Mouse (Mus musculus): ENCODE results near the gene Uqcrc1. TPM values are rescaled to one million over a fixed set of nuclear protein-coding genes. Genes with fewer than 3 reads are reported as not detected.
A peak's percentile ranks its signal among the peaks of the same experiment; 100 is the strongest.

The Uqcrc1 gene
- polyA plus RNA-seq, 1 experiment from 2014 or later, result 412 TPM

DNA sequence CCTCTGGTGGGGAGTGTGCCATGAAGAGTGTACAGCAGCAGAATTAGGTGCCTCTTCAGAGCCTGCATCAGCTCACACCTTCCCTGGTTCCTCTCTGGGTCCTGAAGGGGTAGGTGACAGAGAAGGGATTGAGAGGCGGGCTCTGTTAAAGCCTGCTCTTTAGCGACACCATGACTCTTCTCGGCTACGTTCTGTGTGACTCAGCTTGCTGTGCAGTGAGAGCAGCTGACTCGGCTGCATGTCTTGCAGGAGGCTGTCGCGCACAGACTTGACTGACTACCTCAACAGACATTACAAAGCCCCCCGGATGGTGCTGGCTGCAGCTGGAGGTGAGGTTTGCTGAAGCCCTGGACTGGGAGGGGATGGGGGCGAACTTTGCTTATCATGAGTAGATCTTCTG, 8.7 kb downstream of the Uqcrc1 start:
- H3K4me3 ChIP-seq (ENCODE audit: low read depth, low read length), result no peak overlapping the region
- no peak overlapping the region for H3K27ac ChIP-seq (replicated peaks; ENCODE audit: low read depth, low read length)
- H3K4me1 ChIP-seq (ENCODE audit: control insufficient read depth, insufficient read depth, low read length), result peaks cover 3% of the 10 kb centered on the region; the same call in 1 of the 2 replicates
- H3K4me2 ChIP-seq (ENCODE audit: low read depth, low read length), result no peak overlapping the region
- ATAC-seq (replicated peaks; ENCODE audit: insufficient number of reproducible peaks, low FRiP score, low TSS enrichment, low read depth) (no peak), DNase-seq (ENCODE audit: low spot score) (no peak)
- H3K36me3 ChIP-seq (replicated peaks; ENCODE audit: control insufficient read depth, insufficient read depth, low read depth, low read length), result peaks cover 12% of the 10 kb centered on the region
- H3K9me3 ChIP-seq (replicated peaks; ENCODE audit: control insufficient read depth, low read length), result no peaks in the 10 kb centered on the region
- H3K27me3 ChIP-seq (ENCODE audit: control insufficient read depth, insufficient read depth, low read length), result no peaks in the 10 kb centered on the region
- H3K9ac ChIP-seq (replicated peaks; ENCODE audit: low read length), result no peak overlapping the region
- 85% methylated on average over 9 of the region's 9 CpGs for WGBS

GRCm38 (mm10) chr9:108945608-108946007, 9.2 kb downstream of the Uqcrc1 start:
- WGBS, result 84% methylated on average over 5 of the region's 5 CpGs
- Histone ChIP-seq H3K9me3 (replicated peaks; ENCODE audit: control insufficient read depth, low read length) (no peaks in the 10 kb centered on the region), H3K4me2 (ENCODE audit: low read depth, low read length) (no peak overlapping the region)

GRCm38 (mm10) chr9:108949231-108949966, 13.0 kb downstream of the Uqcrc1 start:
- peak; percentile 63 for ATAC-seq (replicated peaks; ENCODE audit: insufficient number of reproducible peaks, low FRiP score, low TSS enrichment, low read depth)
- H3K36me3 ChIP-seq (replicated peaks; ENCODE audit: control insufficient read depth, insufficient read depth, low read depth, low read length), result peaks cover 3% of the 10 kb centered on the region
- no peaks in the 10 kb centered on the region for H3K9me3 ChIP-seq (replicated peaks; ENCODE audit: control insufficient read depth, low read length)
- 52% methylated on average over 13 of the region's 13 CpGs for WGBS
- H3K9ac ChIP-seq (replicated peaks; ENCODE audit: low read length), result no peak overlapping the region; the same call in 1 of the 2 replicates
- H3K27ac ChIP-seq (replicated peaks; ENCODE audit: low read depth, low read length), result peak overlapping the region; percentile 81
- DNase-seq (ENCODE audit: low spot score), result peak; percentile 88
- H3K27me3 ChIP-seq (ENCODE audit: control insufficient read depth, insufficient read depth, low read length), result peaks cover 6% of the 10 kb centered on the region
- peaks cover 3% of the 10 kb centered on the region for H3K4me1 ChIP-seq (ENCODE audit: control insufficient read depth, insufficient read depth, low read length)
- H3K4me2 ChIP-seq (ENCODE audit: low read depth, low read length), result no peak overlapping the region
- no peak overlapping the region for H3K4me3 ChIP-seq (ENCODE audit: low read depth, low read length)

More at GRCm38 (mm10) chr9:108945608-108946007, 9.2 kb downstream of the Uqcrc1 start:
- Histone ChIP-seq H3K4me1 (ENCODE audit: control insufficient read depth, insufficient read depth, low read length) (peaks cover 3% of the 10 kb centered on the region; the same call in 1 of the 2 replicates), H3K36me3 (replicated peaks; ENCODE audit: control insufficient read depth, insufficient read depth, low read depth, low read length) (peaks cover 12% of the 10 kb centered on the region), H3K27ac (replicated peaks; ENCODE audit: low read depth, low read length) (no peak overlapping the region), H3K27me3 (ENCODE audit: control insufficient read depth, insufficient read depth, low read length) (no peaks in the 10 kb centered on the region), H3K9ac (replicated peaks; ENCODE audit: low read length) (no peak overlapping the region), H3K4me3 (ENCODE audit: low read depth, low read length) (no peak overlapping the region)
- ATAC-seq (replicated peaks; ENCODE audit: insufficient number of reproducible peaks, low FRiP score, low TSS enrichment, low read depth) (no peak), DNase-seq (ENCODE audit: low spot score) (no peak)

DNA sequence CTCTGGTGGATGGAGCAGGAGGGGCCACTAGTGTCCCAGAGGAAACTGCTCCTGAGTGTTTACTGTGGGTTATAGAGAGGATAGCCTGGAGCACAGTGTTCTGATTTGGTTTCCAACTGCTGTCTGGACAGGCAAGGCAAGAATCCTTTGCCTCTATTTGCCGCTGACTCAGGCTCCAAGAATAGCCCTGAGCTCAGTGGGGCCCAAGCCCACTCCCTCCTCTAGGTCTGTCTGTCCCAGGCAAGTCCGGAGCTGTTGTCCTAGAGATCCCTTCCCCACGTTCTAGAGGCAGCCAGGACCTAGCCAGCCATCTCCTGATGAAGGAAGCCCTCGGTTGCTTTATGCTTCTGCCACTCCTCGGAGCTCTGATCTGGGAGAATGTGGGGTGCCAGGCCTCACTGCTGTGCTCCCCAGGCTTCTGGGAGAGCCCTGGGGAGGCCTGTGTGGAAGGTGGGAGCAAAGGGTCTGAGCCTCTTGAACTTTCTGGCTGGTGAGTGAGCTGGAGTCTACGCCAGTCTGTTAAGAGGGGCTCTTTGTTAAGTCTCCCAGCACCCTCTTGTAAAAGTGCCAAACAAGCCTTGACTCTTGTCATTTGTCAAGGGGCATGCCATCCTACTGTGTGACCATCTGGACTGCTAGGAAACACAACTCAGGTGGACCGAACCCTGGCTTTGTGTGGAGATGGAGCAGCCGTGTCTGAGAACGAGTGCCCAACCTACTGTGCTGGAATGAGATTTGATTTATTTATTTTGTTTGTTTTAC, 13.7 kb downstream of the Uqcrc1 start:
- H3K4me3 ChIP-seq (ENCODE audit: low read depth, low read length), result no peak overlapping the region
- no peak for DNase-seq (ENCODE audit: low spot score)
- no peak overlapping the region for H3K4me2 ChIP-seq (ENCODE audit: low read depth, low read length)
- no peaks in the 10 kb centered on the region for H3K9me3 ChIP-seq (replicated peaks; ENCODE audit: control insufficient read depth, low read length)
- WGBS, result 78% methylated on average over 9 of the region's 9 CpGs
- H3K36me3 ChIP-seq (replicated peaks; ENCODE audit: control insufficient read depth, insufficient read depth, low read depth, low read length), result peaks cover 3% of the 10 kb centered on the region
- no peak for ATAC-seq (replicated peaks; ENCODE audit: insufficient number of reproducible peaks, low FRiP score, low TSS enrichment, low read depth)
- peak overlapping the region; percentile 81 for H3K27ac ChIP-seq (replicated peaks; ENCODE audit: low read depth, low read length)
- H3K27me3 ChIP-seq (ENCODE audit: control insufficient read depth, insufficient read depth, low read length), result peaks cover 6% of the 10 kb centered on the region
- no peak overlapping the region for H3K9ac ChIP-seq (replicated peaks; ENCODE audit: low read length)
- peaks cover 3% of the 10 kb centered on the region for H3K4me1 ChIP-seq (ENCODE audit: control insufficient read depth, insufficient read depth, low read length)

- no peaks in the 10 kb centered on the region for H3K9me3 ChIP-seq (replicated peaks; ENCODE audit: control insufficient read depth, low read length)
- H3K36me3 ChIP-seq (replicated peaks; ENCODE audit: control insufficient read depth, insufficient read depth, low read depth, low read length), result no peaks in the 10 kb centered on the region; the same call in 1 of the 2 replicates
- no peak within 1 kb of the TSS for H3K27ac ChIP-seq (replicated peaks; ENCODE audit: low read depth, low read length)
- DNase-seq (ENCODE audit: low spot score), result peak; percentile 23
- peaks cover 6% of the 10 kb centered on the region for H3K27me3 ChIP-seq (ENCODE audit: control insufficient read depth, insufficient read depth, low read length)
- peak within 1 kb of the TSS; percentile 15; the same call in 1 of the 2 replicates for H3K9ac ChIP-seq (replicated peaks; ENCODE audit: low read length)
- WGBS, result 10% methylated on average over 15 of the region's 15 CpGs
- H3K4me1 ChIP-seq (ENCODE audit: control insufficient read depth, insufficient read depth, low read length), result peaks cover 3% of the 10 kb centered on the region
- peak within 1 kb of the TSS; percentile 43 for H3K4me2 ChIP-seq (ENCODE audit: low read depth, low read length)
- ATAC-seq (replicated peaks; ENCODE audit: insufficient number of reproducible peaks, low FRiP score, low TSS enrichment, low read depth), result no peak
- peak within 1 kb of the TSS; percentile 13; the same call in 1 of the 2 replicates for H3K4me3 ChIP-seq (ENCODE audit: low read depth, low read length)
Observed at GRCm38 (mm10) chr9:108953081-108953636, 16.7 kb downstream of the Uqcrc1 start, which contains the start of gene Col7a1. Col7a1 (plus strand) TSS chr9:108953586.

DNA sequence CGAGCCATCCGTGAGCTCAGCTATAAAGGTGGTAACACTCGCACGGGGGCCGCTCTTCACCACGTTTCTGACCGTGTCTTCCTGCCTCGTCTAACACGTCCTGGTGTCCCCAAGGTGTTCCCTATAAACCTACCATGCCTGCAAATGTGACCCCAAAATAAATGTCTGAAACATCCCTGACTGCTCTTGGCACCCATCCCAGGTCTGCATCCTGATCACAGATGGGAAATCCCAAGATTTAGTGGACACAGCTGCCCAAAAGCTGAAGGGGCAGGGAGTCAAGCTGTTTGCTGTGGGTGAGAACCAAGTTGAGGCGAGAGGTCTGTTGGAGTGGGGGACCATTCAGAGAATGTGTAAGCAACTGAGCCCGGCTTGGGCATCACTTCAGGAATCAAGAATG, 18.8 kb downstream of the Uqcrc1 start:
- 90% methylated on average over 11 of the region's 11 CpGs for WGBS
- H3K9ac ChIP-seq (replicated peaks; ENCODE audit: low read length), result no peak overlapping the region
- ATAC-seq (replicated peaks; ENCODE audit: insufficient number of reproducible peaks, low FRiP score, low TSS enrichment, low read depth), result no peak

DNA sequence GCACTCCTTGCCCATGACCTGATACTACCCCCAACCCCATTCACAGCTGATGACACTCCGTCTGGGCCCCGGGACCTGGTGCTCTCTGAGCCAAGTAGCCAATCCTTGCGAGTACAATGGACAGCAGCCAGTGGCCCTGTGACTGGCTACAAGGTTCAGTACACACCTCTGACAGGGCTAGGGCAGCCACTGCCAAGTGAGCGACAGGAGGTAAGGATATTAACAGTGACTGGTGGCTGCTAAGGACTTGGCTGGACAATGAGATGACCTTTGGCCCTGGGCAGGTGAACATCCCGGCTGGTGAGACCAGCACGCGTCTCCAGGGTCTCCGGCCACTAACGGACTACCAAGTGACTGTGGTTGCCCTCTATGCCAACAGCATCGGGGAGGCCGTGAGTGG, 19.4 kb downstream of the Uqcrc1 start:
- H3K27me3 ChIP-seq (ENCODE audit: control insufficient read depth, insufficient read depth, low read length), result peaks cover 6% of the 10 kb centered on the region
- H3K36me3 ChIP-seq (replicated peaks; ENCODE audit: control insufficient read depth, insufficient read depth, low read depth, low read length), result no peaks in the 10 kb centered on the region
- no peak overlapping the region for H3K9ac ChIP-seq (replicated peaks; ENCODE audit: low read length)
- H3K9me3 ChIP-seq (replicated peaks; ENCODE audit: control insufficient read depth, low read length), result no peaks in the 10 kb centered on the region
- H3K27ac ChIP-seq (replicated peaks; ENCODE audit: low read depth, low read length), result no peak overlapping the region
- no peaks in the 10 kb centered on the region; the same call in none of the 2 replicates for H3K4me1 ChIP-seq (ENCODE audit: control insufficient read depth, insufficient read depth, low read length)
- WGBS, result 89% methylated on average over 11 of the region's 11 CpGs
- no peak for ATAC-seq (replicated peaks; ENCODE audit: insufficient number of reproducible peaks, low FRiP score, low TSS enrichment, low read depth)
- H3K4me2 ChIP-seq (ENCODE audit: low read depth, low read length), result no peak overlapping the region
- no peak for DNase-seq (ENCODE audit: low spot score)
- H3K4me3 ChIP-seq (ENCODE audit: low read depth, low read length), result no peak overlapping the region

More for the DNA sequence above, 18.8 kb downstream of the Uqcrc1 start:
- H3K27me3 ChIP-seq (ENCODE audit: control insufficient read depth, insufficient read depth, low read length), result peaks cover 6% of the 10 kb centered on the region
- no peaks in the 10 kb centered on the region; the same call in none of the 2 replicates for H3K4me1 ChIP-seq (ENCODE audit: control insufficient read depth, insufficient read depth, low read length)
- H3K36me3 ChIP-seq (replicated peaks; ENCODE audit: control insufficient read depth, insufficient read depth, low read depth, low read length), result no peaks in the 10 kb centered on the region
- H3K4me2 ChIP-seq (ENCODE audit: low read depth, low read length), result no peak overlapping the region
- H3K9me3 ChIP-seq (replicated peaks; ENCODE audit: control insufficient read depth, low read length), result no peaks in the 10 kb centered on the region
- DNase-seq (ENCODE audit: low spot score), result no peak
- H3K4me3 ChIP-seq (ENCODE audit: low read depth, low read length), result no peak overlapping the region
- no peak overlapping the region for H3K27ac ChIP-seq (replicated peaks; ENCODE audit: low read depth, low read length)
